Mouse (Mus musculus) thymus, adult 2 months (tissue): Measurements from ENCODE around the gene 4930467E23Rik. TPM values are rescaled to one million over a fixed set of nuclear protein-coding genes. Genes with fewer than 3 reads are reported as not detected.
"Not testable (repeated sequence)": the region's sequence is repeated elsewhere in the genome, so short reads cannot be mapped to it uniquely, and the experiment has no call there.

Experiments used
- DNase-seq: peaks from one replicate; pipeline ENCODE4 v3.0.0; 2021
- H3K27ac ChIP-seq: fragments of 200-500 bp; 2 replicates; pipeline ENCODE4 v1.5.1; 2012; ENCODE audit warnings: low read length, control low read depth; ENCODE audit not compliant: control insufficient read depth, insufficient read depth
- H3K27me3 ChIP-seq: fragments of 200-500 bp; 2 replicates; pipeline ENCODE4 v1.6.1; 2012; ENCODE audit warnings: mild to moderate bottlenecking, low read length, moderate library complexity, mixed read lengths; ENCODE audit not compliant: control insufficient read depth, insufficient read depth
- H3K36me3 ChIP-seq: fragments of 200-500 bp; 2 replicates; pipeline ENCODE4 v1.6.1; 2012; ENCODE audit warnings: mild to moderate bottlenecking, low read length, moderate library complexity; ENCODE audit not compliant: control insufficient read depth, insufficient read depth
- H3K4me1 ChIP-seq: fragments of 200-500 bp; replicated peaks from 2 replicates; pipeline ENCODE4 v1.6.1; 2012; ENCODE audit warnings: low read length; ENCODE audit not compliant: control insufficient read depth, insufficient read depth
- H3K4me3 ChIP-seq: fragments of 200-500 bp; 2 replicates; pipeline ENCODE4 v1.5.1; 2012; ENCODE audit warnings: mild to moderate bottlenecking, low read length, control low read depth, moderate library complexity; ENCODE audit not compliant: control insufficient read depth, insufficient read depth
- WGBS: fragments of 180-500 bp; shearing (Covaris S2); methylation state at CpG from one replicate; pipeline ENCODE4 v1.1.7; 2018; 5-methylcytosine and 5-hydroxymethylcytosine counted together
- polyA plus RNA-seq: library from polyadenylated mRNA; depleted of rRNA; stranded (reverse); fragments of >200 nt; gene quantifications from 2 replicates; pipeline ENCODE4 v1.2.3, GENCODE M21; 2012

4930467E23Rik gene
- polyA plus RNA-seq, 1 experiment = not detected

GRCm38 (mm10) chr8:19702972-19703709, 26.2 kb upstream of the 4930467E23Rik start:
- 44% methylated on average over 13 of the region's 13 CpGs for WGBS
- not testable (repeated sequence) for H3K27ac ChIP-seq, H3K4me3 ChIP-seq, H3K4me1 ChIP-seq, H3K27me3 ChIP-seq, H3K36me3 ChIP-seq
- peak; percentile 76 for DNase-seq

- not testable (repeated sequence) for H3K27me3 ChIP-seq, H3K4me1 ChIP-seq, H3K4me3 ChIP-seq, H3K36me3 ChIP-seq, H3K27ac ChIP-seq, DNase-seq
Measured at GRCm38 (mm10) chr8:19703906-19704305, 25.5 kb upstream of the 4930467E23Rik start.

- H3K27me3 ChIP-seq, H3K27ac ChIP-seq, H3K4me3 ChIP-seq, H3K4me1 ChIP-seq, H3K36me3 ChIP-seq: not testable (repeated sequence)
- WGBS = 51% methylated on average over 4 of the region's 4 CpGs
- DNase-seq = peak; percentile 40
Measured at GRCm38 (mm10) chr8:19704441-19705215, 24.7 kb upstream of the 4930467E23Rik start.

- not testable (repeated sequence) for H3K4me1 ChIP-seq, H3K27me3 ChIP-seq, H3K4me3 ChIP-seq, H3K36me3 ChIP-seq, H3K27ac ChIP-seq
- DNase-seq = peak; percentile 21
- 85% methylated on average over 9 of the region's 9 CpGs for WGBS
Measured at GRCm38 (mm10) chr8:19705216-19705600, 24.2 kb upstream of the 4930467E23Rik start.

- not testable (repeated sequence) for H3K36me3 ChIP-seq, H3K4me3 ChIP-seq, H3K27me3 ChIP-seq, DNase-seq, H3K4me1 ChIP-seq, H3K27ac ChIP-seq
- 86% methylated on average over 4 of the region's 4 CpGs for WGBS
Measured at GRCm38 (mm10) chr8:19706101-19706725, 23.2 kb upstream of the 4930467E23Rik start.

- peak; percentile 75 for DNase-seq
- 75% methylated on average over 7 of the region's 7 CpGs for WGBS
- not testable (repeated sequence) for H3K27me3 ChIP-seq, H3K4me3 ChIP-seq, H3K27ac ChIP-seq, H3K4me1 ChIP-seq, H3K36me3 ChIP-seq
Measured at GRCm38 (mm10) chr8:19706918-19707760, 22.2 kb upstream of the 4930467E23Rik start.

- not testable (repeated sequence) for H3K27me3 ChIP-seq, DNase-seq, H3K36me3 ChIP-seq, H3K27ac ChIP-seq, H3K4me3 ChIP-seq, H3K4me1 ChIP-seq
- 87% methylated on average over 13 of the region's 15 CpGs for WGBS
Measured at GRCm38 (mm10) chr8:19707761-19708443, 21.5 kb upstream of the 4930467E23Rik start.

GRCm38 (mm10) chr8:19708976-19709375, 20.4 kb upstream of the 4930467E23Rik start:
- H3K4me3 ChIP-seq, H3K4me1 ChIP-seq, H3K27me3 ChIP-seq, H3K27ac ChIP-seq, DNase-seq, H3K36me3 ChIP-seq: not testable (repeated sequence)

GRCm38 (mm10) chr8:19709488-19709887, 19.9 kb upstream of the 4930467E23Rik start:
- H3K27me3 ChIP-seq, H3K4me1 ChIP-seq, H3K4me3 ChIP-seq, H3K36me3 ChIP-seq, H3K27ac ChIP-seq: not testable (repeated sequence)
- 91% methylated on average over 4 of the region's 4 CpGs for WGBS
- peak; percentile 32 for DNase-seq
